Mouse (Mus musculus): ENCODE results near the gene Gm10309. TPM values are rescaled to one million over a fixed set of nuclear protein-coding genes. Genes with fewer than 3 reads are reported as not detected.

Gm10309 gene
- polyA plus RNA-seq (2012; rRNA removed; ENCODE audit: low replicate concordance), result 0.10 and 0.23 TPM in 2 replicates

GRCm38 (mm10) chr17:86505183-86505631, at the start of gene Gm10309:
Gene Gm10309, minus strand, starts transcription at chr17:86505232.

Other genes with a start within 250 kb of the Gm10309 start
- 108 and 127 TPM in 2 replicates for gene Epas1, start 248.5 kb upstream of the Gm10309 start, polyA plus RNA-seq (2012; rRNA removed; ENCODE audit: low replicate concordance)